Mouse (Mus musculus): ENCODE measurements at regions not wholly inside any gene's neighbourhood (a gene's known extent, or its start where the extent isn't known, plus 50 kb on each side); places are given as distances from the start of the nearest gene placed in this dataset.

DNA sequence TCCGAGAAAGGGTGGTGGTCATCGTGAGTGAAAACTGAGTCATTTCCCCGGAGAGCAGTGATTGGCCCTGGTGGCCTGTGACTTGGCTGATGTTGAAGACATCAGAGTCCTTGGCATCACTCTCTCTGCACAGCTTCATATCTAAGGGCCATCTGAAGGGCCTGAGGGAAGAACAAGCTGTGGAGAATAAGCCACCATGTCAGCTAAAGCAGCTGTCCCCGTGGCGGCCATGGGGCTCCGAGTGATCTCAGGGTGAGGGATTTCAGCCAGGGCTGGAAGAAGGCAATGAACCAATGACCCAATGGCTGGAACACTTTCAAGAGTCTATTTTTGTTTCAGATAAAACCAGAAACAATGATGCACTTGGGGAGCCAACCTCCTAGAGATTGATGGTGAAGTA, 62.2 kb downstream of the Ttc32 start:
- DNase-seq (ENCODE audit: low read depth), result no peak

DNA sequence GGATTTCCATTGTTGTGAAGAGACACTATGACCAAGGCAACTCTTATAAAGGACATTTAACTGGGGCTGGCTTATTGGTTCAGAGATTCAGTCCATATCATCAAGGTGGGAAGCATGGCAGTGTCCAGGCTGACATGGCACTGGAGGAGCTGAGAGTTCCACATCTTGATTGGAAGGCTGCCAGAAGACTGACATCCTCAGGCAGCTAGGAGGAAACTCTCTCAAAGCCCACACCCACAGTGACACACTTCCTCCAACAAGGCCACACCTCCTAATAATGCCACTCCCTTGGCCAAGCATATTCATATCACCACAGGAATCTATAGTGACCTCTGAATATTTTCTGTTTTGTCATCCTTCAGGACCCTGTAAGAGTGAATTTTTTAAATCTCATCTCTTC, 65.3 kb downstream of the Ttc32 start:
- no peak for DNase-seq (ENCODE audit: low read depth)

DNA sequence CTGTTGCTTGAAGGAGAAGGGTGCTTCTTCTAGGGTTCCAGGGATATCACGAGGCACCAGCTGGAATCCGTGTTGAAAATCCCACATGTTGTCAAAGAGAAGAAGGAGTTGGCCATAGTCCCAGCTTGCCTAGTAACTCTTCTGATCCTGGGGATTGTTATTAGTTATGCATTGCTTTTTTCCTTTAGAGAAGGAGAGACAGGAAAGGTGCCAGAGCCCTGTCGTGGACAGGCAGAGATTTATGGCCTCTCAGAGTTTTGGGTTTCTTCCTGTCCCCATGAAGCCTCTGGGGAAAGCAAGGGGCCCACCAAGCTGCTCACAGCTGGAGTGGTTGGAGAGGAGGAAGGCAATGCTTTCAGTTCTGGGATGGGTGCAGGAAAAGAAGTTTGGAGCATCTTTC, 76.6 kb downstream of the Ttc32 start:
- DNase-seq (ENCODE audit: low read depth), result no peak

GRCm38 (mm10) chr12:9109806-9110205, 80.0 kb downstream of the Ttc32 start:
- DNase-seq (ENCODE audit: low read depth), result no peak

DNA sequence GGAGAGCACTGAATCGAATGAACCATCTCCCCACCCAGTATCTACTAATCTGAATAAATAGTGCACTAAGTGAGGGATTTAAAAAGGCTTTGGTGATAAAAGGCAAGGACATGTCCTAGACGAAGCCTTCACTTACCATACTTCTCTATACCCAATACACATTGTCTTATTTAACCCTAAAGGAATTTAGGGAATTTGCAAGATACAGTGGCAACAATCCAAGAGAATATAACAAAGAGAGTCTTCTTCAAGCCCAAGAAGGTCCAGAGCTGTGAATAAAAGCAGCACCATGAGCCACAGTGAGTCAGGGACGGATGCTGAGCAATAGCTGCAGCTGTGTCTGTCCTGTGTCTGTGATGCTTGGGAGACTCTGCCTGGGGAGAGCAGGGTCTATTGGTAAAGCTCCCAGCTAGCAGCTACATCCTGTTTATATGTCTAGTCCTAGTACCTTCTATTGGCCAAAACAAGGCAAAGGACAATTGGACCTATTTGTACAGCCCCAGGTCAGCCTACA, 82.4 kb downstream of the Ttc32 start:
- DNase-seq (ENCODE audit: low read depth), result no peak

GRCm38 (mm10) chr12:9113652-9114051, 83.9 kb downstream of the Ttc32 start:
- DNase-seq (ENCODE audit: low read depth), result no peak

GRCm38 (mm10) chr12:9114061-9114460, 84.3 kb downstream of the Ttc32 start:
- DNase-seq (ENCODE audit: low read depth), result no peak

GRCm38 (mm10) chr12:9118576-9118975, 88.8 kb downstream of the Ttc32 start:
- DNase-seq (ENCODE audit: low read depth), result no peak

DNA sequence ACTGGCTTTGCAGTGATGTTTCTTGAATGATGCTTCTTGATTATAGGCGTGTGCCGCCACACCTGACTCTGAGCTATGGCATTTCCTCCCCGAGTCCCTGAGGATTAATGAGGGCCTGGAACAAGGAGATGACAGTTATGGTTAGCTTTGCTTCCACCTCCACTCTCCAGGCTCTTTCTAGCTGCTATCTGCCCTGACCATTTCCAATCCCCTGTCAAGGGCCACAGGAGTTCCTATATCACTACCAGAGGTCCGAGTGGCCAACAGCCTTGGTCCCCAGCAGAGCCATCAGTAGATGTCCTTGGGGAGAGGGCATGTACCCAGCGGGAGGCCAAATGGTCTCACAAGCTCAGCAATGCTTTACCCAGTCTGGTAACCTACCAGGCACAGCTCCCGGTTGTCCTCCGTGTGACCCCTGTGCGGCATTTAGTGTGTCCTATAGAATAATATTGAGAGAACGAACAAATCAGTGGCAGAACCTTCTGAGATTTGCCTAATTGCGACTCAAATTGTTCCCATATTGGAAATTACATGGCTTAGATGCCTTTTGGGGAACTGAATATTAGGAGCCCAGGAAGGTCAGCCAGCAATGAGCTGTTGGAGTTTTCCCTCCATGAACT, 98.2 kb downstream of the Ttc32 start:
- no peak for DNase-seq (ENCODE audit: low read depth)

DNA sequence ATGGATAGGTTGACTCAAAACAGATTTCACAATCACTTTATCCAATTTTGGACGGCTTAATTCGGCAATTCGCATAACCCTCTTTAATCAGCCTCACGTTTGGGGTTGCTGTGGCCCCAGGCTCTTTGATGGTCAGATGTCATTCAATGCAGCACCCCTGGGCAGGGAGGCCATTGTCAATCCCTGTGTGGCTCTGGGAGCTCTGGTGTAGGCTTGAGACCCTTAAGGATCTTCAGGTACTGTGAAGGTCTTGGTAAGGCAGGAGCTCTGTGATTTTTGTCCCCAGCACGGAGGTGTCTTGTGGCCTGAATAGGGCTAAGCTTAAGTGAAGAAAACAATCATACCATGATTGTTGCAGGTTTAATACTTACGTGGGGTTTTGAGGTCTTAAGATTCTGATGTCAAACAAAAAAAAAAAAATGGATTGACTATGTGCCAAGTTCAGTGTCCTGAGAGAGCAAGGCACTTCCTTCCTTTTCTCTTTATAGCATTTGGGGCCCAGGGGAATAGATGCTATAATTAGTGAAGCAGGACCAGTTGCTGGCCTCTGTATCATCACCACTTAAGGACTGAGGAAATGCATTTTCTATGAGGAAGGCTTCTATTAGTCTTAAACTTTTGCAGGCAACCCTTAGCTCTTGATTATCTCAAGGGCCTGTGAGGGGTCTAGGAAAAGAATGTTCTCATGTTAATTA, 98.9 kb downstream of the Ttc32 start:
- no peak for DNase-seq (ENCODE audit: low read depth)

DNA sequence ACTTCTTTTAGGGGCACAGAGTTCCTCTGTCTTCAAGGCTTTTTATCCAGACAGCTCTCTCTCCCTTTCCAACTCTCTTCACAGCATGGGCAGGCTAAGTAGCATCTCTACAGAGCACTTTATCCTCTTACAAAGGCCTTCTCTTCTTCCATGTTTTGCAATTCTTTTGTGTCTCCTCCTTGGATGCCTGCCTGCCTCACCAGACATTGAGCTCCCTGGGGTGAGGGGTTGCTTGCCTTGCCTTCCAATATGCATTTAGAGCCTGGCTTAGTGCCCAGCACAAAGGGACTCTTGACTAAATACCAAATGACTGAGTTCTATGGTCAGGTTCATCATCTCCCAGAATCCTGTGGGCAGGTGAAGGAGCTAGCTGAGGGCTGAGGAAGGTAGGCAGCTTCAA, 102.8 kb downstream of the Ttc32 start:
- DNase-seq (ENCODE audit: low read depth), result no peak

DNA sequence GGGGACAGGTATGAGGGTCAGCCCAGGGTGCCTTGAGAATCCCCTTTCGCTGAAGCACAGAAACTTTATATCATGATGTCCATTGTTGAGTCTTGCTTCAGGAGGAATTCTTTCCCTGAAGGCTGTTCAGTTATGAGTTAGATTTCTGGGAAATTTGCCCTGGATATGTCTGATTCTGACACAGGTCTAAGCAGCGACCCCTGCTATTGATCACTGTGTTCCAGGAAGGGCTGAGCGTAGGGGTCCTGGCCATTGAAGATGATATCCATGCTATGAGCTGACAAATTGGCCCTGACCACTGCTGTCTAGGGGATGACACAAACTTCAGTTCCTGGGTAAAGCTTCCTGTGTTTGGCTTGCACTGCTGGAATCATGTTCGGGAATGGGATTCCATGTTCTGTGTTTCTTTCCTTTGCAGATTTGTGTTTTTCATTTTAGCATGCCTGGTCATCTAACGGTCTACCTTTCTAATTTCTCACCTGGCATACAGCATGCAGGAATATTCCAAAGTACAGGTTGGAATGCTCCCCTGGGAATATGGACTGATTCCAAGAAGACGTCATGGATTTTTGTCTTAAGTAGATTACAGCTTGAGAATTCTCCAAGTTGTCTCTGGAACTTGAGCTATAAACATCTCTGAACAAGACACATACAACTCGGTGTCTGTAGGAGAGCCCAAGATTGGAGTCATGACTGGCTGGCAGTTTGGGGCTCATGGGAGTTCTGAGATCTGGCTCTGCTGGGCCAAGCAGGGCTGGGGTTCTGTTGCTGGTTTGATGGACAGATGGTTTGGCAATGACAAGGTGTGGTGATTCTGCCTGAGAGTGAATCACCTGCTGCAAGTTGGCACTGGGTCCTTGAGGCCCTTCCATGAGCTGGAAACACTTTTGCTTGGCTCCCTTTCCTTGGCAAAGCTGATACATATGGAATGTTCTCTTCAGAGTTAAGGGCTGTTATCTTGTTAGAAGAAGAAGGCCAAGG, 104.4 kb downstream of the Ttc32 start:
- no peak for DNase-seq (ENCODE audit: low read depth)

GRCm38 (mm10) chr12:9151001-9151400, 121.2 kb downstream of the Ttc32 start:
- DNase-seq (ENCODE audit: low read depth), result no peak

GRCm38 (mm10) chr12:9151426-9151825, 121.6 kb downstream of the Ttc32 start:
- DNase-seq (ENCODE audit: low read depth), result no peak

DNA sequence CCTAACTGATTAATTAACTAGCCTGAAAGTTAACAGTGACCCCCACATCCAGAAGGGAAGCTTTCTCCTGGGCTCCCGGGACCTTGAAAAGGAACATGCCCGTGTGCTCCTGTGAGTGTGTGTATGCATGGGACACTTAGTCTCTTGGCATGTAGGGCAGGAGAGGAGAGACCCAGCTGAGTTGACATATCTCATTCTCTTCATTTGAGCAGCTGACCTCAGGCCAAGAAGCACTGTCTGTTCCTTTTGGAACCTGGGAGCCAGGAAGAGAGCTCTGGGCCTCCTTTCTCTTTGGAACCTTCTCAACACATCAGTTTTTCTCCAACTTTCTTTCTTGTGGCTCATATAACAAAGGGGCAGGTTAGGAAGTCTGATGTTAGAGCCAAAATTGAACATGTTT, 124.7 kb downstream of the Ttc32 start:
- DNase-seq (ENCODE audit: low read depth), result no peak

DNA sequence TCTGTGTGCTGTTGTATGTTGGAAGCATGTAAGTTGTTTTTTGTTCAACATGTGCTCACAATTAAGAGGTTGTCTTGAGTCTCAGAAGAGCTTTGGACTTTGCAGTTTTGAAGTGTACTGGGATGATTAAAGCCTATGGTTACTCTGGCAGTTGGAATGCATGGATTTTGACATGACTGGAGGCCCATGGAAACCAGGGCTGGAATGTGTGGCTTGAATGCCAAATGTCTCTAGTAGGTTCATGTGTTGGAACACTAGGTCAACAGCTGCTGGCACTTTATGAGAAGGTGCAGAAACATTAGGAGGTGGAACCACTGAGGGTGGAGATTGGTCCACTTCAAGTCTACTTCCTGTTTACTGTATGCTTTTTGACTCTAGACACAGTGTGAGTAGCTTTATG, 127.0 kb downstream of the Ttc32 start:
- no peak for DNase-seq (ENCODE audit: low read depth)

GRCm38 (mm10) chr12:9158751-9159150, 129.0 kb downstream of the Ttc32 start:
- no peak for DNase-seq (ENCODE audit: low read depth)

DNA sequence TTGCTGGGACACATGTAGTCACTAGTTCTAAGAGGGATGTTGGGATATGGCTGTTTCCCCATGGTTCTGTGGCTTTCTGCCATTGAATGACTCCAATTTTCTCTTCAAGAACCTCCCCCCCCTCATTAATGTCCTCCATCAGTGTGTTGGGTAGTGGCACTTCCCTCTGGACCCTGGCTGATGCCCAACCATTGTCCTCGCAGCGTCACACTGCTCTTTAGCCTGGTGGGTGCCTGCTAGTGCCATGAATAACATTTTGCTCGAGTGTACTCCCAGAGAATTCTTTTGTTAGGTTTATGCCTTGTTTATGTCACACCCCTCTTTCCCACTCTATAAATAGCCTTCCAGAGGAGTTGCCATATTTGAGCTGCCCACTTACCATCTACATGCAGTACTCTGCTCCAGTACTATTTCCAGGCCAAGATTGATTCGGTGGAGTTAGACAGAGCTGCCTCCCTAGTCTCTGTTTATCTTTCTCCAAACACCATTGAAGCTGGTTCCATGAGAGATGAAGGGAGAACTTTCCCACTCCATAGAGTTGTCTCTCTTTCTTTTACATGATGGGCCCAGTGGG, 135.7 kb downstream of the Ttc32 start:
- no peak for DNase-seq (ENCODE audit: low read depth)

- peak; percentile 6 for DNase-seq (ENCODE audit: low read depth)
Observed at GRCm38 (mm10) chr12:9166218-9166908, 136.6 kb downstream of the Ttc32 start.

GRCm38 (mm10) chr12:9169008-9169407, 139.2 kb downstream of the Ttc32 start:
- no peak for DNase-seq (ENCODE audit: low read depth)

- no peak for DNase-seq (ENCODE audit: low read depth)
Observed at GRCm38 (mm10) chr12:9173680-9174079, 143.9 kb downstream of the Ttc32 start.

GRCm38 (mm10) chr12:9174327-9174726, 144.5 kb downstream of the Ttc32 start:
- no peak for DNase-seq (ENCODE audit: low read depth)

Measured in c-Kit-positive CD71-negative TER-119-negative erythroid progenitor cells, embryonic 14.5 days (primary cell).